Mouse (Mus musculus): ENCODE measurements around the gene Psmd7. TPM values are rescaled to one million over a fixed set of nuclear protein-coding genes. Genes with fewer than 3 reads are reported as not detected.

The Psmd7 gene
- polyA plus RNA-seq, 1 experiment from 2014 or later: 237 TPM

GRCm38 (mm10) chr8:107571486-107572135 lies 16.7 kb downstream of the Psmd7 start:
- H3K36me3 ChIP-seq (ENCODE audit: control insufficient read depth, insufficient read depth, low read length): no peaks in the 10 kb centered on the region
- H3K4me3 ChIP-seq (ENCODE audit: low read depth, low read length): no peak overlapping the region
- no peaks in the 10 kb centered on the region for H3K27me3 ChIP-seq (ENCODE audit: control insufficient read depth, insufficient read depth, low read depth, low read length)
- peaks cover 4% of the 10 kb centered on the region; the same call in 1 of the 2 replicates for H3K4me1 ChIP-seq (ENCODE audit: control insufficient read depth, insufficient read depth, low read length)
- WGBS: 89% methylated on average over 7 of the region's 7 CpGs
- ATAC-seq: no peak
- H3K27ac ChIP-seq (ENCODE audit: low read length): no peak overlapping the region
- H3K9me3 ChIP-seq (replicated peaks; ENCODE audit: control insufficient read depth, low read length, poor library complexity, severe bottlenecking): no peaks in the 10 kb centered on the region
- no peak overlapping the region for H3K9ac ChIP-seq (ENCODE audit: low read depth, low read length)
- H3K4me2 ChIP-seq (ENCODE audit: low read length): no peak overlapping the region

GRCm38 (mm10) chr8:107571046-107571445 lies 17.2 kb downstream of the Psmd7 start:
- WGBS: 85% methylated on average over 2 of the region's 2 CpGs
- no peaks in the 10 kb centered on the region for H3K36me3 ChIP-seq (ENCODE audit: control insufficient read depth, insufficient read depth, low read length)
- no peaks in the 10 kb centered on the region for H3K9me3 ChIP-seq (replicated peaks; ENCODE audit: control insufficient read depth, low read length, poor library complexity, severe bottlenecking)
- ATAC-seq: no peak
- no peak overlapping the region for H3K9ac ChIP-seq (ENCODE audit: low read depth, low read length)
- H3K4me1 ChIP-seq (ENCODE audit: control insufficient read depth, insufficient read depth, low read length): no peaks in the 10 kb centered on the region
- no peak overlapping the region for H3K4me2 ChIP-seq (ENCODE audit: low read length)
- H3K4me3 ChIP-seq (ENCODE audit: low read depth, low read length): no peak overlapping the region
- no peaks in the 10 kb centered on the region for H3K27me3 ChIP-seq (ENCODE audit: control insufficient read depth, insufficient read depth, low read depth, low read length)
- H3K27ac ChIP-seq (ENCODE audit: low read length): no peak overlapping the region

GRCm38 (mm10) chr8:107562164-107562563 lies 26.1 kb downstream of the Psmd7 start:
- Histone ChIP-seq H3K27me3 (ENCODE audit: control insufficient read depth, insufficient read depth, low read depth, low read length) (no peaks in the 10 kb centered on the region), H3K4me3 (ENCODE audit: low read depth, low read length) (no peak overlapping the region), H3K4me1 (ENCODE audit: control insufficient read depth, insufficient read depth, low read length) (no peaks in the 10 kb centered on the region), H3K9me3 (replicated peaks; ENCODE audit: control insufficient read depth, low read length, poor library complexity, severe bottlenecking) (no peaks in the 10 kb centered on the region), H3K36me3 (ENCODE audit: control insufficient read depth, insufficient read depth, low read length) (no peaks in the 10 kb centered on the region), H3K9ac (ENCODE audit: low read depth, low read length) (no peak overlapping the region), H3K4me2 (ENCODE audit: low read length) (no peak overlapping the region), H3K27ac (ENCODE audit: low read length) (no peak overlapping the region)
- WGBS: 76% methylated on average over 9 of the region's 9 CpGs
- ATAC-seq: no peak

GRCm38 (mm10) chr8:107560820-107561536 lies 27.3 kb downstream of the Psmd7 start:
- Histone ChIP-seq H3K36me3 (ENCODE audit: control insufficient read depth, insufficient read depth, low read length) (no peaks in the 10 kb centered on the region; the same call in 1 of the 2 replicates), H3K27ac (ENCODE audit: low read length) (no peak overlapping the region), H3K27me3 (ENCODE audit: control insufficient read depth, insufficient read depth, low read depth, low read length) (no peaks in the 10 kb centered on the region), H3K9ac (ENCODE audit: low read depth, low read length) (no peak overlapping the region), H3K4me2 (ENCODE audit: low read length) (no peak overlapping the region), H3K9me3 (replicated peaks; ENCODE audit: control insufficient read depth, low read length, poor library complexity, severe bottlenecking) (no peaks in the 10 kb centered on the region), H3K4me1 (ENCODE audit: control insufficient read depth, insufficient read depth, low read length) (no peaks in the 10 kb centered on the region), H3K4me3 (ENCODE audit: low read depth, low read length) (no peak overlapping the region)
- WGBS: 74% methylated on average over 15 of the region's 16 CpGs
- no peak for ATAC-seq

GRCm38 (mm10) chr8:107556511-107556936 lies 31.7 kb downstream of the Psmd7 start:
- no peak overlapping the region for H3K4me2 ChIP-seq (ENCODE audit: low read length)
- no peak for ATAC-seq
- H3K27me3 ChIP-seq (ENCODE audit: control insufficient read depth, insufficient read depth, low read depth, low read length): no peaks in the 10 kb centered on the region
- H3K36me3 ChIP-seq (ENCODE audit: control insufficient read depth, insufficient read depth, low read length): peaks cover 8% of the 10 kb centered on the region
- no peak overlapping the region for H3K9ac ChIP-seq (ENCODE audit: low read depth, low read length)
- H3K27ac ChIP-seq (ENCODE audit: low read length): no peak overlapping the region
- H3K4me1 ChIP-seq (ENCODE audit: control insufficient read depth, insufficient read depth, low read length): no peaks in the 10 kb centered on the region
- H3K4me3 ChIP-seq (ENCODE audit: low read depth, low read length): no peak overlapping the region
- 39% methylated on average over 12 of the region's 12 CpGs for WGBS
- no peaks in the 10 kb centered on the region for H3K9me3 ChIP-seq (replicated peaks; ENCODE audit: control insufficient read depth, low read length, poor library complexity, severe bottlenecking)

GRCm38 (mm10) chr8:107555231-107555630 lies 33.0 kb downstream of the Psmd7 start:
- H3K9ac ChIP-seq (ENCODE audit: low read depth, low read length): no peak overlapping the region
- whole genome bisulfite sequencing: 95% methylated on average over 10 of the region's 10 CpGs
- no peaks in the 10 kb centered on the region for H3K9me3 ChIP-seq (replicated peaks; ENCODE audit: control insufficient read depth, low read length, poor library complexity, severe bottlenecking)
- no peak for ATAC-seq
- no peak overlapping the region for H3K4me2 ChIP-seq (ENCODE audit: low read length)
- no peak overlapping the region for H3K4me3 ChIP-seq (ENCODE audit: low read depth, low read length)
- H3K27ac ChIP-seq (ENCODE audit: low read length): no peak overlapping the region
- no peaks in the 10 kb centered on the region for H3K4me1 ChIP-seq (ENCODE audit: control insufficient read depth, insufficient read depth, low read length)
- no peaks in the 10 kb centered on the region for H3K27me3 ChIP-seq (ENCODE audit: control insufficient read depth, insufficient read depth, low read depth, low read length)
- peaks cover 8% of the 10 kb centered on the region for H3K36me3 ChIP-seq (ENCODE audit: control insufficient read depth, insufficient read depth, low read length)

- Histone ChIP-seq H3K27me3 (ENCODE audit: control insufficient read depth, insufficient read depth, low read depth, low read length) (no peaks in the 10 kb centered on the region), H3K27ac (ENCODE audit: low read length) (no peak overlapping the region), H3K4me3 (ENCODE audit: low read depth, low read length) (no peak overlapping the region), H3K4me1 (ENCODE audit: control insufficient read depth, insufficient read depth, low read length) (no peaks in the 10 kb centered on the region), H3K9me3 (replicated peaks; ENCODE audit: control insufficient read depth, low read length, poor library complexity, severe bottlenecking) (no peaks in the 10 kb centered on the region), H3K36me3 (ENCODE audit: control insufficient read depth, insufficient read depth, low read length) (peaks cover 12% of the 10 kb centered on the region), H3K4me2 (ENCODE audit: low read length) (no peak overlapping the region), H3K9ac (ENCODE audit: low read depth, low read length) (no peak overlapping the region)
- 24% methylated on average over 6 of the region's 6 CpGs for WGBS
- ATAC-seq: no peak
These were observed 36.0 kb downstream of the Psmd7 start for GRCm38 (mm10) chr8:107552234-107552633.

GRCm38 (mm10) chr8:107546817-107547216 lies 41.4 kb downstream of the Psmd7 start:
- Histone ChIP-seq H3K36me3 (ENCODE audit: control insufficient read depth, insufficient read depth, low read length) (peaks cover 3% of the 10 kb centered on the region; the same call in 1 of the 2 replicates), H3K4me2 (ENCODE audit: low read length) (no peak overlapping the region)

GRCm38 (mm10) chr8:107546154-107546553 lies 42.1 kb downstream of the Psmd7 start:
- Histone ChIP-seq H3K9me3 (replicated peaks; ENCODE audit: control insufficient read depth, low read length, poor library complexity, severe bottlenecking) (no peaks in the 10 kb centered on the region), H3K27me3 (ENCODE audit: control insufficient read depth, insufficient read depth, low read depth, low read length) (no peaks in the 10 kb centered on the region), H3K36me3 (ENCODE audit: control insufficient read depth, insufficient read depth, low read length) (peaks cover 3% of the 10 kb centered on the region; the same call in 1 of the 2 replicates), H3K27ac (ENCODE audit: low read length) (no peak overlapping the region), H3K4me3 (ENCODE audit: low read depth, low read length) (no peak overlapping the region), H3K4me2 (ENCODE audit: low read length) (no peak overlapping the region), H3K4me1 (ENCODE audit: control insufficient read depth, insufficient read depth, low read length) (no peaks in the 10 kb centered on the region), H3K9ac (ENCODE audit: low read depth, low read length) (no peak overlapping the region)
- 96% methylated on average over 4 of the region's 4 CpGs for WGBS
- ATAC-seq: no peak

More at GRCm38 (mm10) chr8:107546817-107547216, 41.4 kb downstream of the Psmd7 start:
- H3K4me1 ChIP-seq (ENCODE audit: control insufficient read depth, insufficient read depth, low read length): no peaks in the 10 kb centered on the region
- H3K9ac ChIP-seq (ENCODE audit: low read depth, low read length): no peak overlapping the region
- no peak overlapping the region for H3K4me3 ChIP-seq (ENCODE audit: low read depth, low read length)
- no peaks in the 10 kb centered on the region for H3K9me3 ChIP-seq (replicated peaks; ENCODE audit: control insufficient read depth, low read length, poor library complexity, severe bottlenecking)
- no peaks in the 10 kb centered on the region for H3K27me3 ChIP-seq (ENCODE audit: control insufficient read depth, insufficient read depth, low read depth, low read length)
- no peak for ATAC-seq
- H3K27ac ChIP-seq (ENCODE audit: low read length): no peak overlapping the region
- 91% methylated on average over 8 of the region's 8 CpGs for WGBS

Data from midbrain, embryonic 16.5 days (tissue).